Mouse (Mus musculus) limb, embryonic 10.5 days (tissue): ENCODE measurements at regions not wholly inside any gene's neighbourhood (a gene's known extent, or its start where the extent isn't known, plus 50 kb on each side); places are given as distances from the start of the nearest gene placed in this dataset.
A peak's percentile ranks its signal among the peaks of the same experiment; 100 is the strongest.

Experiments
- DNase-seq: peaks from one replicate; pipeline ENCODE4 v3.0.0-alpha.2; 2017; ENCODE audit warnings: low spot score
- H3K27ac ChIP-seq: fragments of 300-500 bp; sonication (generic); 2 replicates; pipeline ENCODE4 v1.5.1; 2016; ENCODE audit warnings: mild to moderate bottlenecking
- H3K27me3 ChIP-seq: fragments of 300-500 bp; sonication (generic); 2 replicates; pipeline ENCODE4 v1.6.1; 2016; ENCODE audit warnings: low read depth, mild to moderate bottlenecking; ENCODE audit not compliant: poor library complexity, severe bottlenecking
- H3K36me3 ChIP-seq: fragments of 300-500 bp; sonication (generic); 2 replicates; pipeline ENCODE4 v1.6.1; 2016; ENCODE audit warnings: mild to moderate bottlenecking, moderate library complexity
- H3K4me1 ChIP-seq: fragments of 300-500 bp; sonication (generic); 2 replicates; pipeline ENCODE4 v1.6.1; 2016
- H3K4me3 ChIP-seq: fragments of 300-500 bp; sonication (generic); 2 replicates; pipeline ENCODE4 v1.5.1; 2016; ENCODE audit warnings: mild to moderate bottlenecking, moderate library complexity
- H3K9me3 ChIP-seq: fragments of 300-500 bp; sonication (generic); replicated peaks from 2 replicates; pipeline ENCODE4 v1.6.1; 2016; ENCODE audit warnings: mild to moderate bottlenecking
- WGBS: fragments of 180-500 bp; shearing (Covaris S2); methylation state at CpG from one replicate; pipeline ENCODE4 v1.1.7; 2016; 5-methylcytosine and 5-hydroxymethylcytosine counted together

DNA sequence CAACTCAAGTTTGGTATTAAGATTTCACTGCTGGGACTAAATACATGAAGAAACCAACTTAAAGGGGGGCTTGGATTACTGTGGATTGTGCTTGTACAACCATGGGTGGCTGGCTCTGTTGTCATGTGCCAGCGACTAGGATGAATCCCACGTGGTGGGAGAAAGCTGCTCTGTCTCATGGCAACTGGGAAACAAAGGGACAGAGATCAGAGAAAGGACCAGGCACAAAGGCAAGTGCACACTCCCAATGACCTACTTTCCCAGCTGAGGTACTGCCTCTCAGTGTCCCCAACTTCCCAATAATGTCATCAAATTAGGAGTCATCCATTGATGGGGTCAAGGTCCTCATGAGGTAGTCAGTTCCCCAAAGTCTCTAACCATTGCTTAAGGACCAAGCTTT lies 337.4 kb downstream of the Rps24 start:
- 92% methylated on average over 2 of the region's 2 CpGs for WGBS
- no peak for DNase-seq
- Histone ChIP-seq H3K4me1 (peaks cover 67% of the 10 kb centered on the region), H3K4me3 (no peak overlapping the region), H3K9me3 (no peaks in the 10 kb centered on the region), H3K27me3 (no peaks in the 10 kb centered on the region), H3K27ac (0 out of 2 replicates have a peak overlapping the region, but pooled peaks have one; percentile 5), H3K36me3 (no peaks in the 10 kb centered on the region)

DNA sequence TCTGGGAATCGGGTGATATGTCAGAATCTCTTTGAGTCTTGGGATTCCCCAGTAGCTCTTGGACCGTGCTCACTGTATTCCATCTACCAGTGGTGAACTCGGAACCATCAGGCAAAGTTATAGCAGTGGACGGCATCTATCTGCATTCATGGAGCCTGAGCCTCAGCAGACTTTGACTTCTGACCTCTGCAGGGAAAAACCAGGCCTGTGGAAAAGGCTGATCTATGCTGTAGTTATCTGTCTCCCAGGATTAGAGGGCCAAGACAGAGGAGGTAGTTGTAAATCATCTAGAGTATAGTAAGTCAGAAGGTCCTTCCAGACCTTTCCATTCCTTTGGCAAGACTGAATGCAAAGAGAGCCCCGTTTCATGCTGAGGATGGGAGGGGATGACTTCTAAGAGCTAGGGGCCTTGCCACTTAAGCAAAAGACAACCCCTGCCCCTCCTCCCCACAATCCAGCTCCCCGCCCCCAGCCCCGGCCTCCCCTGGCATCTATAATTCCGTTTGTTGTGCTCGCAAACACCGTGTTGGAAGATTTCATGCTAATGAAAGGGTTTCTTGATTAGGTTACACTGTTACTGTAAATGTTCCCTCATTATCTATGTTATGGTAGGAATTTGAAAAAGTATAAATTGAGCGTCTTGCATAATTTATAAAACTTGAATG lies 338.9 kb downstream of the Rps24 start:
- Histone ChIP-seq H3K4me1 (peaks cover 68% of the 10 kb centered on the region), H3K27ac (peak overlapping the region; percentile 89), H3K27me3 (0 out of 2 replicates have a peak, but pooled peaks cover 3% of the 10 kb centered on the region), H3K9me3 (no peaks in the 10 kb centered on the region), H3K4me3 (no peak overlapping the region), H3K36me3 (no peaks in the 10 kb centered on the region)
- peak; percentile 44 for DNase-seq
- 26% methylated on average over 11 of the region's 11 CpGs for WGBS

DNA sequence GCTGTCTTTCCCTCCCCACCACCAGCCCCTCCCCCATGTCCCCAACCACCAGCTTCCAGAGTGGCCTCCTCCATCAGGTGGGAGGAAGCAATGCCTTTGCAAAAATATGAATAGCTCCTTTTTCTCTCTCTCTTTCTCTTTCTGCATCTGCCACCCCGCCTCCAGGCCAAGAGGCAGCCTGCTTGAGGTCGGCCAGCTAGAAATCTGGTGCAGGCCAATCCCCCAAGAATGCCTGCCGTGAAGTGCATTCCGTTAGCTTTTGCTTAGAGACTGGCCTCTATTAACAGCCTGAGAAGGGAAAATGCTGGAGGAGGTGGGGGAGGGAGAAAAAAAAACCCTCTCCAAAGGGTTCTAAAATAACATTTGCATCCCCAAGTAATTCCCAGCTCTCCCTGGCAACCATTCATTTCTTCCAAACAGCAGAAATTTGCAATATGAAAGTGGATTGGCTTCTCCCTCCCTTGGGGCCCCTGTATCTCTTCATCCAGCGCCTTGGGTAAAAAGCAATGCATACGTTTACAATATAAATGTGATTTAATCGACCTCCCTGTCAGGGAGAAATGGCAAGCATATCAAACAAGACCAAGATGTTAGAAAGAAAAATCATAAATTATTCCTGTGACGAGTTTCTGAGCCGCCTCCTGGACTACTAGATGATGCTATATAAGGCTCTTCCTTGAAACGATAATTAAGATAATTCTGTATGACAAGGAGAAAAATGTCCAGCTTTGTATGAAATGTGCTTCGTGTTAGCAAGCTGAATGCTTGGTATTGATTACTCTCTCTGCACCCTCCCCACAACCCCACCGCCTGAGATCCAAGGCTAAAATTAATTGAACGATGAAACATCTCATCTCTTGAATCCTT lies 339.8 kb downstream of the Rps24 start:
- WGBS = 25% methylated on average over 13 of the region's 13 CpGs
- Histone ChIP-seq H3K9me3 (no peaks in the 10 kb centered on the region), H3K4me1 (peaks cover 71% of the 10 kb centered on the region), H3K36me3 (no peaks in the 10 kb centered on the region), H3K27ac (peak overlapping the region; percentile 89), H3K27me3 (0 out of 2 replicates have a peak, but pooled peaks cover 3% of the 10 kb centered on the region), H3K4me3 (peak overlapping the region; percentile 24; the same call in 1 of the 2 replicates)
- peak; percentile 61 for DNase-seq

DNA sequence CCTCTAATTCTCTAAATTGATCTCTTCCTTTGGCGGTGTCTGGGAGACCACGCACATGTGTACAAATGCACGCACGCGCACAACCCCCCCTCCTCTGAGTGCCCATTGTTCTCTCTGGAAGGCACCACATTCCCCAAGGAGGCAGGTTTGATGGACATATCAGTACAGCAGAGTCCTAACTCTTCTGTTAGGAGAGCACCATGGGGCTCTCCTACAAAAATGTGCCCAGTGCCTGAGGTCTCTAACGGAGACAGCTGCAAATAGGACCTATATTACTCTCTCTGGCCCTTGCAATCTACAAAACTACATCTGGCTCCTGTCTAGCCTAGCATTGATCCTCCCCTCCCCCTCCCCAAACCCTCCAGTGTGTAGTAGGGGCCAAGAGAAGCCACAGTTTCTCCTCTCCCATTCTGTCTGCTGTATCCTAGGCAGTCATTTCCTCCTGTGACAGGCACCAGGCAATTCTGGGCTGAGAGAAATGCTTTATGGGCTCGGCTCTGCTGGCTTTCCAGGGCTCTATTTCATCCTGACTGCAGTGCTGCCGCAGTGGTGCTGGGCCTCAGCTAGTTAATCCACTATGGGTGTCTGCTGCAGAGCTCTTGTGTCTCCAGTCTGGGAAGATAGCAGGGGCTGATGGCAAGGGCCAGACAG lies 340.6 kb downstream of the Rps24 start:
- H3K4me3 ChIP-seq = no peak overlapping the region
- DNase-seq = peak; percentile 60

DNA sequence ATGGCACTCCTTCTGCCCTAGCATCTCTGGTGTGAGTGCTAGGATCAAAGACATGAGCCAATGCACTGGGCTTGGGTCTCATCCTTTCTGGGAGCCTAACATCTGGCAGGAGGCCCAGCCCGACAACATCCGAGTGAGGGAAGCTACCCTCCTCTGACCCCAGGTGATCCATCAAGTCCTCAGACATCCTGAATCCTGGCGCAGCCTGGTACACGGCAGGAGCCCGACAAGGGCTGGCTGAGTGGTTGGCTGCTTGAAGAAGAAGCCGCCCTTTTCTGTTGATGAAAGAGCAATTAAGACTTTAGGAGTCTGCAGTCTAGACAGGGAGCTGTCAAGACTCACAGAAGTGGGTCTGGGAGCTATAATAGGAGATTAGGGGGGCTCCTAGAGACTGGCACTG lies 342.1 kb downstream of the Rps24 start:
- Histone ChIP-seq H3K27me3 (0 out of 2 replicates have a peak, but pooled peaks cover 3% of the 10 kb centered on the region), H3K9me3 (no peaks in the 10 kb centered on the region), H3K27ac (peak overlapping the region; percentile 89), H3K36me3 (no peaks in the 10 kb centered on the region), H3K4me1 (peaks cover 69% of the 10 kb centered on the region), H3K4me3 (no peak overlapping the region)
- WGBS = 5% methylated on average over 6 of the region's 6 CpGs
- peak; percentile 40 for DNase-seq

More for the DNA sequence above, 340.6 kb downstream of the Rps24 start:
- Histone ChIP-seq H3K27me3 (0 out of 2 replicates have a peak, but pooled peaks cover 3% of the 10 kb centered on the region), H3K27ac (peak overlapping the region; percentile 89), H3K4me1 (peaks cover 72% of the 10 kb centered on the region), H3K9me3 (no peaks in the 10 kb centered on the region), H3K36me3 (no peaks in the 10 kb centered on the region)
- WGBS = 22% methylated on average over 8 of the region's 8 CpGs

DNA sequence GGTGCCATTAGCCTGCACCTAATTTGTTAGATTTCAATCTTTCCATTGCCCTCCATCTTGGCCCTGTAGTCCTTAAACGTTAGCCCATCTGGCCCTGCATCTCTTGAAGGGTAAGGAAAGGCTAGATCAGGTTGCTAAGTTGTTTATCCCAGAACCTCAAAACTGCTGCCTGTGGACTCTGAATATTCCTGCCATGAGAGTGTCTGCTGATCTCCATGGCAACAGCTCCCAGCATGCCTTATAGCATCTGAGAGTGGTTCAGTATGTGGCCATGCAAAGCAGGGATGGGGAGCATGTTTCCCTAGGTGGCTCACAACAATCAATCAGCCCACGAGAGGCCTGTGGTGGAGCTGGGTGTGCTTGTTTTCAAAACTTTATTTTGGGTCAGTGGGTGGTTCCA lies 346.3 kb downstream of the Rps24 start:
- Histone ChIP-seq H3K27ac (peak overlapping the region; percentile 57; the same call in 1 of the 2 replicates), H3K36me3 (no peaks in the 10 kb centered on the region), H3K4me1 (peaks cover 38% of the 10 kb centered on the region), H3K9me3 (no peaks in the 10 kb centered on the region), H3K27me3 (0 out of 2 replicates have a peak, but pooled peaks cover 3% of the 10 kb centered on the region), H3K4me3 (no peak overlapping the region)
- WGBS = 48% methylated on average over 2 of the region's 2 CpGs
- DNase-seq = no peak

DNA sequence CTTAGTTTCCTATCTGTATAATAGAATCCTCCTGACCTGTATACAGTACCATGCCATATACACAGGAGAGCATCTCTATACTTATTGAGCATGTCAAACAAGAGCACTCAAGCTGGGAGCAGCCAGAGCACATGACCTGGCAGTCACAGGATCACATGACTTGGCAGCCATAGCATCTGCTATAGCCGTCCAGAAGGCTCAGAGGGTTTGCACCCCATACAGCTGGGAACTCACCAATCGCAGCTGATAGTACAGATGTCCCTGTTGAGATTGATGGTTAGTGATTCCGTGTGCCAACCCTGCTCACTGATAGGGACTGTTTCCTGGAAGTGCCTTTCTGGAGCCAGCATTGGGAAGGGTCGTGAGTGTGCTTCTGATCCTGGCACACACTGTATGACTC lies 351.3 kb downstream of the Rps24 start:
- no peaks in the 10 kb centered on the region for H3K9me3 ChIP-seq
- no peaks in the 10 kb centered on the region for H3K36me3 ChIP-seq
- no peak for DNase-seq
- H3K4me1 ChIP-seq = peaks cover 34% of the 10 kb centered on the region
- no peaks in the 10 kb centered on the region for H3K27me3 ChIP-seq
- no peak overlapping the region for H3K27ac ChIP-seq
- no peak overlapping the region for H3K4me3 ChIP-seq
- 81% methylated on average over 4 of the region's 4 CpGs for WGBS

DNA sequence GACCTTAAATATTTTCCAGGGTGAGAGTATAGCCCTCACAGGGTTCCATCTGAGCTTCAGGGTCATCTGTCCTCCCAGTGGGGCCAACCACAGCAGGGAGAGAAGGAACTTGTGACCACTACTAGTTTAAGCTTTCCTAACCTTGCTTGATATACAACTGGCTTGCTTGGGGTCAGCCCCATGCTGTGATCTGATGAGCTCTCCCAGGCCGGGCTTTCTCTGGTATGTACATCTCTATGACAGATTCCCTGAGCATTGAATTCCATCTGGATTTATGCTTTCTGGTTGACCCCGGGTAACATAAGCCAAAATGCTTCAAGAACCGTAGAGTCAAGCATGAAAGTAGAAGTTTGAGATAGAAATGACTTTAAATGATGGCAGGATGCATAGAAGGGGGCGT lies 352.1 kb downstream of the Rps24 start:
- H3K4me3 ChIP-seq = no peak overlapping the region
- peaks cover 29% of the 10 kb centered on the region for H3K4me1 ChIP-seq
- DNase-seq = no peak
- no peaks in the 10 kb centered on the region for H3K9me3 ChIP-seq
- 71% methylated on average over 4 of the region's 4 CpGs for WGBS
- no peaks in the 10 kb centered on the region for H3K36me3 ChIP-seq
- 0 out of 2 replicates have a peak overlapping the region, but pooled peaks have one; percentile 14 for H3K27ac ChIP-seq
- H3K27me3 ChIP-seq = 0 out of 2 replicates have a peak, but pooled peaks cover 3% of the 10 kb centered on the region

DNA sequence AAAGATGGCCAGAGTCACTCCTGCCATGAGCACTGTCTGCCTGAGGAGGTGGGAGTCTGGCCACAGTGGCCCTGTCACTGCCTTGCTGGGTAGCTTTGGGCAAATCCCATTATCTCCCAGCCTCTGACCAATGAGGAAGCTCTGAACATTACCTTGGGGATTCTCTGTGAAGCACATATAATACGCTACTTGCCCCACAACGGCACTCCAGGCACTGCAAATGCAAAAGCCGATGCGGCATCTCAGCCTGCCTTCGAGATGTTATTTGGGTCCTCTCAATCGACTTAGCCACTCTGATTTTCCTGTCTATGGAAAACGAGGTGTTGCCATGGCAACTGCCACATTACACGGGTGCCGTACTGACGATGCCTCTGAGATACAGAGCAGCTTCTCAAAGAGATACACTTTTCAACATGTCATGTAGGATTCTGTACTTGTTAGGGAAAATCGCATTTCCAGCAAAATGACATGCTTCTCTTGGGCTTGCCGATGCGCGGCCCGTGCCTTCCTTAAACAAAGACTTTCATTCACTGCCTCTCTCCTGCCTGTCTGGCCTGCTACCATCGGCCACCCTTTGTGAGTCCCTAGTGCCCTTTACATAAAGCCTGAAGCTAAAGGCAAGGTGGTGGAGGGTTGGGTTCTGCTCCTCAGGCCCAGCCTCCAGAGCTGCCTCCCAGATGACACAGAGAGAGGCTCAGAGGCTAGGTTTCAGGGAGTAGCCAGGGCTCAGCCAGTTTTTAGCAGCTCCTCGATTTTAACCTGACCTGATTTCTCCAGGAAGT lies 355.0 kb downstream of the Rps24 start:
- WGBS = 74% methylated on average over 17 of the region's 17 CpGs
- Histone ChIP-seq H3K36me3 (no peaks in the 10 kb centered on the region), H3K27ac (peak overlapping the region; percentile 57), H3K9me3 (no peaks in the 10 kb centered on the region), H3K27me3 (0 out of 2 replicates have a peak, but pooled peaks cover 3% of the 10 kb centered on the region), H3K4me1 (peaks cover 29% of the 10 kb centered on the region), H3K4me3 (no peak overlapping the region)
- DNase-seq = no peak

DNA sequence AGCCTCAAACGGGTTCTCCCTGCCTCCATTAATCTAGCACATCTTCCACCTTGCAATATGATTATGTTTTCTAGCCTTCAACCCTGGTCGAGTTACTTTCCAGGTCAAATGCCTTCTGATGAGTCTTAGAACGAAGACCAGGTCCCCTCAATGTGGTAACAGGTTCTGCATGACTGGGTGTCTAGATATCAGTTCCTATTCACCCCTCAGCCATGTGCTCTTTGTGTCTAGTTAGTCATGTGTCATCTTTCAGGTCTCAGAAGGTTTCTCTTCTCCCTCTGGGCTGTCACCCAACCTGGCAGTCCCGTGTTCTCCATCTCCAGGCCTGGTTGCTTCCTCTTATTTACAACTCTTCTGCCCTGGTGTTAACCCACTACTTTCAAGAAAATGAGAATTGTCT lies 356.7 kb downstream of the Rps24 start:
- Histone ChIP-seq H3K36me3 (no peaks in the 10 kb centered on the region), H3K27ac (no peak overlapping the region), H3K4me3 (no peak overlapping the region), H3K27me3 (0 out of 2 replicates have a peak, but pooled peaks cover 3% of the 10 kb centered on the region), H3K9me3 (no peaks in the 10 kb centered on the region), H3K4me1 (peaks cover 29% of the 10 kb centered on the region)
- DNase-seq = no peak
- 81% methylated on average over 4 of the region's 4 CpGs for WGBS

DNA sequence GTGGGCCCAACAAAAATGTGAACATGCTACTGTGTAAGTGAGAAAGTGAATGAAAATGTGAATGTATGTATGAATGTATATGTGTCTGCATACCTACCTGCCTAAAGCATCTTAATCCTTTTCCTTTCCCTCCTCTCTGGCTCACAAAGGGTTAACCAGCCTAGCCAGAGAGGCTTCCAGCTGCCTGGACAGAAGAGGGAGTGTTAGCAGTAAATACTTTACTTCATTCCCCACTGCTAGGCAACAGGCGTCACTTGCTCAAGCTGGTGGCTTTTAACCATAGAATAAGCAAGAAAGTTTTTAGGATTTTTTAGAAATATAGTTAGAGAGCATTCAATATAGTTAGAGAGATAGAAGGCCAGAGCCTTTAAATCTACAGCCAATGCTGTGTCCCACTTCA lies 363.6 kb downstream of the Rps24 start:
- no peak for DNase-seq
- H3K9me3 ChIP-seq = no peaks in the 10 kb centered on the region
- no peaks in the 10 kb centered on the region for H3K36me3 ChIP-seq
- no peaks in the 10 kb centered on the region for H3K27me3 ChIP-seq
- H3K4me3 ChIP-seq = no peak overlapping the region
- H3K4me1 ChIP-seq = peaks cover 33% of the 10 kb centered on the region
- 10% methylated on average over 1 of the region's 1 CpGs for WGBS
- H3K27ac ChIP-seq = peak overlapping the region; percentile 22; the same call in 1 of the 2 replicates

DNA sequence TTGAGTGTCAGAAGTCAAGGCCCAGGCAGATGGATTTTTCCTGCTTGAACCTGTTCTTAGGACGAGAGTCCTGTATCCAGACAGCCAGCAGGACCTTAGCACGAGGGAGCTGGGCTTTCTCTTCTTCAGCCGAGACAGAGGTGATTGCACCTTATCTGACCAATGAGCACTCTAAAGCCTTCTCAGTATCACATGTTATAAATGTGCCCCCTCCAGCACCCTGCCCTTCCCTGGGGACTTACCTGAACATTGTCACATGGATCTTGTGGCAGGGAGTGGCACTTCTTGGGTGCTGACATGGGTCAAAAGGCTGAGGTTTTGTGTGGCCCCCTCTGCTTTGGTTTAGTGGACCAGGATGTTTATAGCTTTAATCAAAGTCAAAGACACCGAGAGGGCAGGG lies 367.5 kb downstream of the Rps24 start:
- H3K9me3 ChIP-seq = no peaks in the 10 kb centered on the region
- H3K36me3 ChIP-seq = no peaks in the 10 kb centered on the region
- H3K4me1 ChIP-seq = peaks cover 33% of the 10 kb centered on the region
- no peaks in the 10 kb centered on the region for H3K27me3 ChIP-seq
- no peak for DNase-seq
- 46% methylated on average over 4 of the region's 4 CpGs for WGBS
- H3K4me3 ChIP-seq = no peak overlapping the region
- no peak overlapping the region for H3K27ac ChIP-seq
